Mouse (Mus musculus) CH12.LX (cell line): ENCODE measurements around the gene Eci1.

Experiments used
- EP300 ChIP-seq: IDR thresholded peaks from 2 replicates; pipeline ENCODE4 v1.6.1; 2011; ENCODE audit warnings: low read length, improper control_type of control experiment
- MEF2A ChIP-seq: IDR thresholded peaks from 2 replicates; pipeline ENCODE4 v1.6.1; 2014; ENCODE audit warnings: low read depth, mild to moderate bottlenecking, inconsistent platforms, low read length, improper control_type of control experiment, borderline replicate concordance
- NRF1 ChIP-seq: IDR thresholded peaks from 2 replicates; pipeline ENCODE4 v1.6.1; 2014; ENCODE audit warnings: low read depth, mild to moderate bottlenecking, inconsistent platforms, low read length, improper control_type of control experiment, moderate library complexity
- POLR2A ChIP-seq: IDR thresholded peaks from 2 replicates; pipeline ENCODE4 v1.6.1; 2011; ENCODE audit warnings: low read depth, mild to moderate bottlenecking, improper control_type of control experiment, low read length
- ZNF384 ChIP-seq: IDR thresholded peaks from 2 replicates; pipeline ENCODE4 v1.6.1; 2012; ENCODE audit warnings: low read depth, low read length, improper control_type of control experiment, inconsistent platforms

DNA sequence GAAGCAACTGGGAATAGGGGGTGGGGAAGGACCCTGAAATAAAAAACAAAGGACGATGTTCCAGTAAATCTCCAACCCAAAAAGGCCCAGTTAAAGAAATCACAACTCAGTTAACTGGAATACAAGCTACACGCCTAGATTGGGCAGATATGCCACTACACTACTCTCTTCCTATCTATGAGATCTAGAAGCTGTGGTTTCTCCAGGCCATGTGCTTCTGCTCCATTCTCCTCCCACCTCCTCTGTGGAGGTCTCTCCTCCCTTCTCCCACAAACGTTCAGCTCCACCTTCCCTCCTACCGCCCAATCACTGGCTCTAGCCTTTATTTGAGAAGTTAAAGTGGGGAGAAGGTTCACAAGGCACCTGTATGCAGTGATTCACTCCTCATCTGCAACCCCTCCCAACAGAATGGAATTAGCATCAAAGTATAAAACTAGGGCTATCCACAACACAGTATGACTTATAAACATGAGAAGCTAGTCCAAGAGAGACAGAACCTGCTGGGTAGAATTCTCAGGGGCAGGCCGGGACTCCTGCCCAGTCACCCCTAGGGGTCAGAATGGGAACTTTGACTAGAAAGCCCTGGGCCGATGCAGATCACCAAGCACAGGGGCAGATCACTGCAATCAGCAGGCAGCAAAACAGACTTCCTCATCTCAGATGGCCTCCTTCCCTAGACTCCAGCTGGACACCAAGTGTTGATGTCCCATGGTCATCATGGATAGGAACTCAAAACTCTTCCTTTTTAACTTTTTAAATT lies 37.1 kb downstream of the Eci1 start:
- TF ChIP-seq MEF2A, result no peak
- no peak for TF ChIP-seq POLR2A
- TF ChIP-seq ZNF384, result no peak
- no peak for TF ChIP-seq NRF1
- no peak for TF ChIP-seq EP300
